Mouse (Mus musculus) right cerebral cortex, adult 2 months (tissue): ENCODE measurements at regions not wholly inside any gene's neighbourhood (a gene's known extent, or its start where the extent isn't known, plus 50 kb on each side); places are given as distances from the start of the nearest gene placed in this dataset.
"Not testable (repeated sequence)": the region's sequence is repeated elsewhere in the genome, so short reads cannot be mapped to it uniquely, and the experiment has no call there.

ENCODE experiments used
- DNase-seq, 2 experiments: peaks; one replicate each; pipeline ENCODE4 v3.0.0; 2021 to 2022; ENCODE audit warnings: low spot score in 2 of 2

GRCm38 (mm10) chrX:41216827-41217226 lies 183.8 kb upstream of the Gria3 start:
- DNase-seq = peak; percentile 5

- DNase-seq = not testable (repeated sequence)
These were observed 150.9 kb upstream of the Gria3 start for GRCm38 (mm10) chrX:41249739-41250138.

- DNase-seq = no peak
These were observed 147.7 kb upstream of the Gria3 start for GRCm38 (mm10) chrX:41252923-41253322.

- peak; percentile 31 to 51 for DNase-seq
These were observed 146.0 kb upstream of the Gria3 start for GRCm38 (mm10) chrX:41254695-41255094.

GRCm38 (mm10) chrX:41291098-41291497 lies 109.6 kb upstream of the Gria3 start:
- no peak for DNase-seq

- DNase-seq = no peak
These were observed 84.2 kb upstream of the Gria3 start for GRCm38 (mm10) chrX:41316493-41316892.

- no peak for DNase-seq
These were observed 82.9 kb upstream of the Gria3 start for GRCm38 (mm10) chrX:41317740-41318139.

GRCm38 (mm10) chrX:41319896-41320295 lies 80.8 kb upstream of the Gria3 start:
- no peak for DNase-seq
